In genomic region chr1:133287051-133287450, GRCm38 (mm10) we compare ENCODE assay signal across 40 mouse cellular contexts. TPM values are rescaled to one million over a fixed set of nuclear protein-coding genes. Genes with fewer than 3 reads are reported as not detected.
DNase-seq lines count a peak whose midpoint lies in the region; ATAC-seq and TF ChIP-seq lines count a peak whose summit lies in the region.
"Had no signal": no experiment of that assay in that cellular context is flagged by ENCODE, and none has a peak within 500 bp of the region (broad histone marks: within the 10 kb centered on the region; RNA-seq: fewer than 3 reads in every experiment).

No protein-coding gene starts in this region.

- H3K9me3 ChIP-seq in liver, postnatal 0 days (ENCODE audit: low read length) = no peaks in the 10 kb centered on the region
- H3K9me3 ChIP-seq: hindbrain, embryonic 10.5 days; hindbrain, embryonic 15.5 days; kidney, embryonic 15.5 days; liver, embryonic 13.5 days; midbrain, embryonic 13.5 days; neural tube, embryonic 13.5 days had no signal

- no peak for DNase-seq in frontal cortex, postnatal 14 days (ENCODE audit: low spot score in 2 of 2)
- DNase-seq in layer of hippocampus, adult 9-11 months = peak; percentile 42
- DNase-seq in layer of hippocampus, adult 9-10 months (ENCODE audit: low spot score) = no peak
- no peak for DNase-seq in liver, adult 2 months (ENCODE audit: extremely low read depth, low read depth, low spot score)
- no peak for DNase-seq in liver, postnatal 0 days
- peak; percentile 83 for DNase-seq in telencephalon, adult 2 months (ENCODE audit: low read depth, low spot score)
- DNase-seq: adrenal gland, adult 2 months; adrenal gland, postnatal 36 days; cerebellum, adult 2 months; cerebellum, postnatal 14 days; gastrocnemius, postnatal 14 days; heart, postnatal 14 days; liver, embryonic 13.5 days; lung, adult 2 months; lung, postnatal 10 days; thymus, postnatal 14 days had no signal

- TF ChIP-seq EP300 in liver, postnatal 0 days (IDR thresholded peaks at IDR 0.05; ENCODE audit: low read depth) = no peak

- H3K4me3 ChIP-seq in liver, adult 2 months (ENCODE audit: insufficient read depth, low read depth, low read length) = no peak overlapping the region
- no peak overlapping the region for H3K4me3 ChIP-seq in liver, postnatal 0 days (ENCODE audit: low read depth, low read length)
- H3K4me3 ChIP-seq: erythroblast, embryonic 14.5 days; hindbrain, embryonic 10.5 days; hindbrain, embryonic 15.5 days; kidney, embryonic 15.5 days; layer of hippocampus, adult 2 months; liver, embryonic 13.5 days; midbrain, embryonic 13.5 days; neural tube, embryonic 13.5 days had no signal

- no peak overlapping the region for H3K4me2 ChIP-seq in liver, postnatal 0 days (ENCODE audit: low read depth, low read length)
- H3K4me2 ChIP-seq: hindbrain, embryonic 15.5 days; kidney, embryonic 15.5 days; liver, embryonic 13.5 days; midbrain, embryonic 13.5 days; neural tube, embryonic 13.5 days had no signal

- no peak for TF ChIP-seq CTCF in liver, adult 2 months (IDR thresholded peaks at IDR 0.05; ENCODE audit: low read depth, low read length)
- TF ChIP-seq CTCF in liver, postnatal 0 days (IDR thresholded peaks at IDR 0.05; ENCODE audit: low read depth) = no peak

- peak overlapping the region; percentile 77 for H3K27ac ChIP-seq in liver, adult 2 months (replicated peaks; ENCODE audit: insufficient read depth, low read depth, low read length)
- H3K27ac ChIP-seq in liver, postnatal 0 days (ENCODE audit: low read depth) = no peak overlapping the region
- H3K27ac ChIP-seq: hindbrain, embryonic 10.5 days; hindbrain, embryonic 15.5 days; kidney, embryonic 15.5 days; layer of hippocampus, adult 2 months; liver, embryonic 13.5 days; macrophage; midbrain, embryonic 13.5 days; neural tube, embryonic 13.5 days had no signal

- TF ChIP-seq POLR2A in liver, adult 2 months (IDR thresholded peaks at IDR 0.05; ENCODE audit: extremely low read depth, insufficient read depth, low read length) = no peak

- peaks cover 35% of the 10 kb centered on the region for H3K4me1 ChIP-seq in liver, adult 2 months (ENCODE audit: control insufficient read depth, insufficient read depth, low read length)
- H3K4me1 ChIP-seq in liver, postnatal 0 days (ENCODE audit: insufficient read depth) = no peaks in the 10 kb centered on the region
- H3K4me1 ChIP-seq: hindbrain, embryonic 15.5 days; kidney, embryonic 15.5 days; liver, embryonic 13.5 days; midbrain, embryonic 13.5 days; neural tube, embryonic 13.5 days had no signal

- peaks cover 8% of the 10 kb centered on the region; the same call in 1 of the 2 replicates for H3K36me3 ChIP-seq in liver, adult 2 months (ENCODE audit: control insufficient read depth, insufficient read depth, low read length)
- 0 out of 2 replicates have a peak, but pooled peaks cover 4% of the 10 kb centered on the region for H3K36me3 ChIP-seq in liver, postnatal 0 days (replicated peaks; ENCODE audit: insufficient read depth, low read length)
- H3K36me3 ChIP-seq: liver, embryonic 13.5 days had no signal

- 87% methylated on average over 4 of the region's 4 CpGs for WGBS in liver, adult 2 months
- 84% methylated on average over 4 of the region's 4 CpGs for WGBS in liver, postnatal 0 days (ENCODE audit: insufficient replicate concordance)

- H3K9ac ChIP-seq in liver, adult 2 months (ENCODE audit: low read depth, low read length) = peak overlapping the region; percentile 24; the same call in 1 of the 2 replicates
- no peak overlapping the region for H3K9ac ChIP-seq in liver, postnatal 0 days (replicated peaks)
- H3K9ac ChIP-seq: hindbrain, embryonic 15.5 days; kidney, embryonic 15.5 days; liver, embryonic 13.5 days; midbrain, embryonic 13.5 days; neural tube, embryonic 13.5 days had no signal

- H3K27me3 ChIP-seq in liver, adult 2 months (ENCODE audit: control insufficient read depth, insufficient read depth, low read length) = no peaks in the 10 kb centered on the region
- H3K27me3 ChIP-seq in liver, postnatal 0 days (ENCODE audit: insufficient read depth, low read length) = no peaks in the 10 kb centered on the region
- H3K27me3 ChIP-seq: hindbrain, embryonic 15.5 days; kidney, embryonic 15.5 days; midbrain, embryonic 13.5 days; neural tube, embryonic 13.5 days had no signal

- ATAC-seq in frontal cortex, adult (ENCODE audit: low TSS enrichment) = peak; percentile 82
- ATAC-seq in liver, postnatal 0 days = no peak
- ATAC-seq: activated CD4-positive, CD25-positive, alpha-beta regulatory T cell, adult 4 months; forebrain, embryonic 16.5 days; inflammation-experienced regulatory T-cells, adult 6 months; midbrain, embryonic 13.5 days had no signal

- no peaks in the 10 kb centered on the region; the same call in 1 of the 2 replicates for H3K79me2 ChIP-seq in liver, adult 2 months (ENCODE audit: control insufficient read depth, insufficient read depth, low read length)

RNA-seq across cellular contexts. Expression of gene Golt1a, which starts 22.5 kb away (rescaled TPM):
- 11.4 and 13.0 TPM in 2 replicates for total RNA-seq in liver, adult 2 months (2014; rRNA removed)
- 16.1 and 21.2 TPM in 2 replicates for polyA plus RNA-seq in liver, adult 2 months (2012; rRNA removed)
- 30.8 and 41.9 TPM in 2 replicates for polyA plus RNA-seq in liver, postnatal 0 days (2015; fragmentation: Nextera tagmentation; extraction: Ambion mirVana)
- total RNA-seq: CH12.LX; ES-E14; gastrocnemius, postnatal 14 days; granulocyte monocyte progenitor cell, adult 5-6 weeks; heart, postnatal 14 days; layer of hippocampus, adult 2 months; megakaryocyte-erythroid progenitor cell, adult 5-6 weeks had no signal
- polyA plus RNA-seq: activated CD4-positive, CD25-positive, alpha-beta regulatory T cell, adult 4 months; adrenal gland, adult 2 months; C2C12; cerebellum, adult 2 months; embryonic facial prominence, embryonic 14.5 days; erythroblast, embryonic 14.5 days; forebrain, embryonic 11.5 days; forebrain, embryonic 16.5 days; heart, embryonic 14.5 days; hindbrain, embryonic 10.5 days; hindbrain, embryonic 15.5 days; inflammation-experienced regulatory T-cells, adult 6 months; limb, embryonic 14.5 days; macrophage; midbrain, embryonic 13.5 days; neural tube, embryonic 13.5 days had no signal

RNA-seq across cellular contexts. Expression of gene Kiss1, which starts 34.6 kb away (rescaled TPM):
- total RNA-seq in liver, adult 2 months (2014; rRNA removed) = not detected in 2 replicates
- polyA plus RNA-seq in liver, adult 2 months (2012; rRNA removed) = not detected in 2 replicates
- not detected in 2 replicates for polyA plus RNA-seq in liver, postnatal 0 days (2015; fragmentation: Nextera tagmentation; extraction: Ambion mirVana)
- total RNA-seq: adrenal gland, adult 2 months; CH12.LX; ES-E14; gastrocnemius, postnatal 14 days; granulocyte monocyte progenitor cell, adult 5-6 weeks; heart, postnatal 14 days; layer of hippocampus, adult 2 months; megakaryocyte-erythroid progenitor cell, adult 5-6 weeks had no signal
- polyA plus RNA-seq: activated CD4-positive, CD25-positive, alpha-beta regulatory T cell, adult 4 months; adrenal gland, adult 2 months; C2C12; cerebellum, adult 2 months; cortical plate, adult 2 months; embryonic facial prominence, embryonic 14.5 days; erythroblast, embryonic 14.5 days; heart, embryonic 14.5 days; hindbrain, embryonic 10.5 days; inflammation-experienced regulatory T-cells, adult 6 months; kidney, embryonic 15.5 days; limb, embryonic 14.5 days; liver, embryonic 13.5 days; macrophage; midbrain, embryonic 13.5 days; neural tube, embryonic 13.5 days; stomach, embryonic 14.5 days; urinary bladder, adult 2 months had no signal

Comparison
In these comparisons a context has a peak if more than half of its experiments do, and no peak if none do; other contexts are left out.
1. DNase-seq: peak in layer of hippocampus, adult 9-11 months (single experiment) and telencephalon, adult 2 months (single experiment); none in frontal cortex, postnatal 14 days (0 of 2), layer of hippocampus, adult 9-10 months (single experiment), liver, adult 2 months (single experiment) and liver, postnatal 0 days (single experiment).